ENCODE assay signal across 13 mouse cellular contexts in the genomic region with DNA sequence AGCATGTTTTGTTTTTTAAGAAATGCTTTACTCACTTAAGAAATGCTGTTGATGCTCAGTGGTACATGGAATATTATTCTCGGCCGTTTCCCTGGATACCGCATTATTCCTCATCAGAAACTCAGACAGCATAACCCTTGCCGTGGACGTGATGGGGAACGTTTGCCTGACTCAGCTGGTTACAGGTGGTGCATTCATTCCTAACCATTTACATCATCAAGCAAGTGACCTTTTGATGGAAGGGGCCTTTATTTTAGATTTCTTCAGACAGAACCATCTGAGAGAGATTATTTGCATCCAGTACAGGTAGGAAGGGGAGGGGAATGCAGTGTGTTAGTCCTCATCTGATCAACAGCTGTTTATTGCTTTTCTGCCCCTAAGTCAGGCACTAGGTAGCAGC. TPM values are rescaled to one million over a fixed set of nuclear protein-coding genes. Genes with fewer than 3 reads are reported as not detected.
DNase-seq lines count a peak whose midpoint lies in the region; ATAC-seq lines count a peak whose summit lies in the region.
"Had no signal": no experiment of that assay in that cellular context is flagged by ENCODE, and none has a peak within 500 bp of the region (broad histone marks: within the 10 kb centered on the region; RNA-seq: fewer than 3 reads in every experiment).

No protein-coding gene starts in this region.

- peak overlapping the region; percentile 90; the same call in 1 of the 2 replicates for H3K4me3 ChIP-seq in heart, embryonic 13.5 days
- H3K4me3 ChIP-seq in liver, embryonic 11.5 days (ENCODE audit: low read depth, low read length): 0 out of 2 replicates have a peak overlapping the region, but pooled peaks have one; percentile 7
- H3K4me3 ChIP-seq in embryonic facial prominence, embryonic 11.5 days (ENCODE audit: low read depth, low read length): no peak overlapping the region
- no peak overlapping the region for H3K4me3 ChIP-seq in liver, embryonic 15.5 days (replicated peaks)
- H3K4me3 ChIP-seq: neural tube, embryonic 12.5 days had no signal

- H3K4me1 ChIP-seq in heart, embryonic 13.5 days: peaks cover 68% of the 10 kb centered on the region
- peaks cover 65% of the 10 kb centered on the region for H3K4me1 ChIP-seq in liver, embryonic 11.5 days (replicated peaks; ENCODE audit: control insufficient read depth, insufficient read depth, low read length)
- H3K4me1 ChIP-seq in embryonic facial prominence, embryonic 11.5 days (ENCODE audit: control insufficient read depth, insufficient read depth, low read length): no peaks in the 10 kb centered on the region
- peaks cover 85% of the 10 kb centered on the region for H3K4me1 ChIP-seq in liver, embryonic 15.5 days (replicated peaks)

- peak overlapping the region; percentile 99 for H3K4me2 ChIP-seq in heart, embryonic 13.5 days
- H3K4me2 ChIP-seq in liver, embryonic 11.5 days: peak overlapping the region; percentile 98
- peak overlapping the region; percentile 7; the same call in 1 of the 2 replicates for H3K4me2 ChIP-seq in embryonic facial prominence, embryonic 11.5 days (ENCODE audit: low read depth, low read length)
- peak overlapping the region; percentile 100; the same call in 1 of the 2 replicates for H3K4me2 ChIP-seq in liver, embryonic 15.5 days

- H3K9ac ChIP-seq in heart, embryonic 13.5 days: no peak overlapping the region
- H3K9ac ChIP-seq in liver, embryonic 11.5 days (ENCODE audit: low read depth, low read length): no peak overlapping the region
- H3K9ac ChIP-seq in embryonic facial prominence, embryonic 11.5 days (replicated peaks; ENCODE audit: low read length): no peak overlapping the region
- no peak overlapping the region for H3K9ac ChIP-seq in liver, embryonic 15.5 days
- H3K9ac ChIP-seq: neural tube, embryonic 12.5 days had no signal

- no peaks in the 10 kb centered on the region for H3K27me3 ChIP-seq in heart, embryonic 13.5 days (replicated peaks)
- H3K27me3 ChIP-seq in liver, embryonic 11.5 days (replicated peaks; ENCODE audit: control insufficient read depth, insufficient read depth, low read length): no peaks in the 10 kb centered on the region
- no peaks in the 10 kb centered on the region for H3K27me3 ChIP-seq in embryonic facial prominence, embryonic 11.5 days (ENCODE audit: control insufficient read depth, insufficient read depth, low read length)
- H3K27me3 ChIP-seq in liver, embryonic 15.5 days: no peaks in the 10 kb centered on the region

- H3K9me3 ChIP-seq in heart, embryonic 13.5 days: no peaks in the 10 kb centered on the region
- H3K9me3 ChIP-seq in liver, embryonic 11.5 days (ENCODE audit: control insufficient read depth, low read length): no peaks in the 10 kb centered on the region
- no peaks in the 10 kb centered on the region for H3K9me3 ChIP-seq in embryonic facial prominence, embryonic 11.5 days (replicated peaks; ENCODE audit: control insufficient read depth, low read length)
- H3K9me3 ChIP-seq in liver, embryonic 15.5 days (replicated peaks): no peaks in the 10 kb centered on the region
- H3K9me3 ChIP-seq: neural tube, embryonic 12.5 days had no signal

- ATAC-seq in heart, embryonic 13.5 days (ENCODE audit: extremely low read depth, insufficient number of reproducible peaks, low FRiP score, low TSS enrichment): no peak
- no peak for ATAC-seq in liver, embryonic 11.5 days (replicated peaks; ENCODE audit: low FRiP score)
- ATAC-seq in embryonic facial prominence, embryonic 11.5 days (replicated peaks; ENCODE audit: insufficient number of reproducible peaks, low FRiP score, low TSS enrichment, low read depth): no peak
- no peak for ATAC-seq in liver, embryonic 15.5 days (ENCODE audit: insufficient read depth)
- ATAC-seq: CD4-positive, CD25-positive, alpha-beta regulatory T cell, adult 4 months had no signal

- DNase-seq in heart, adult 18-20 months: no peak
- DNase-seq in liver, embryonic 11.5 days (ENCODE audit: low spot score): no peak
- no peak for DNase-seq in liver
- DNase-seq in embryonic facial prominence, embryonic 11.5 days (ENCODE audit: low spot score): no peak
- DNase-seq in cerebellum, adult 18-20 months: no peak
- no peak for DNase-seq in spleen, postnatal 10 days (ENCODE audit: low spot score in 2 of 2)
- DNase-seq: cerebellum, postnatal 14 days; kidney, postnatal 36 days; right cerebral cortex, adult 18-20 months had no signal

- H3K27ac ChIP-seq in heart, embryonic 13.5 days (replicated peaks): 0 out of 2 replicates have a peak overlapping the region, but pooled peaks have one; percentile 12
- no peak overlapping the region for H3K27ac ChIP-seq in liver, embryonic 11.5 days (ENCODE audit: low read depth, low read length)
- H3K27ac ChIP-seq in embryonic facial prominence, embryonic 11.5 days (replicated peaks; ENCODE audit: low read depth, low read length): no peak overlapping the region
- H3K27ac ChIP-seq in liver, embryonic 15.5 days (replicated peaks): no peak overlapping the region
- H3K27ac ChIP-seq: neural tube, embryonic 12.5 days had no signal

- WGBS in heart, embryonic 13.5 days: 35% methylated on average over 6 of the region's 6 CpGs
- 55% methylated on average over 6 of the region's 6 CpGs for WGBS in liver, embryonic 11.5 days
- 21% methylated on average over 6 of the region's 6 CpGs for WGBS in embryonic facial prominence, embryonic 11.5 days
- 55% methylated on average over 6 of the region's 6 CpGs for WGBS in liver, embryonic 15.5 days (ENCODE audit: insufficient replicate concordance)

- no peaks in the 10 kb centered on the region for H3K36me3 ChIP-seq in heart, embryonic 13.5 days
- no peaks in the 10 kb centered on the region for H3K36me3 ChIP-seq in liver, embryonic 11.5 days (ENCODE audit: control insufficient read depth, insufficient read depth, low read length)
- no peaks in the 10 kb centered on the region for H3K36me3 ChIP-seq in embryonic facial prominence, embryonic 11.5 days (replicated peaks; ENCODE audit: control insufficient read depth, insufficient read depth, low read depth, low read length)
- H3K36me3 ChIP-seq in liver, embryonic 15.5 days (replicated peaks): no peaks in the 10 kb centered on the region
- H3K36me3 ChIP-seq: neural tube, embryonic 12.5 days had no signal

RNA-seq across cellular contexts. Expression of a gene that starts 50.7 kb away (rescaled TPM):
- 9.4 and 11.0 TPM in 2 replicates for polyA plus RNA-seq in heart, embryonic 13.5 days (2015; fragmentation: Nextera tagmentation; extraction: Ambion mirVana)
- 10 to 100 TPM; 34.0 to 34.4 TPM for total RNA-seq in heart, adult 18-20 months (2021)
- 20.6 and 23.6 TPM in 2 replicates for polyA plus RNA-seq in liver, embryonic 11.5 days (2014; fragmentation: Nextera tagmentation; extraction: Ambion mirVana)
- polyA plus RNA-seq in embryonic facial prominence, embryonic 11.5 days (2014; fragmentation: Nextera tagmentation; extraction: Ambion mirVana): 6.1 and 7.0 TPM in 2 replicates
- 5.0 and 5.4 TPM in 2 replicates for polyA plus RNA-seq in liver, embryonic 15.5 days (2015; fragmentation: Nextera tagmentation; extraction: Ambion mirVana)

Comparison
In these comparisons a context has a peak if more than half of its experiments do, and no peak if none do; other contexts are left out.
1. H3K4me3 ChIP-seq: peak in heart, embryonic 13.5 days (single experiment) and liver, embryonic 11.5 days (single experiment); none in embryonic facial prominence, embryonic 11.5 days (single experiment) and liver, embryonic 15.5 days (single experiment).
2. H3K4me2 ChIP-seq: peak in every context shown above with its lines; median percentile 100 in liver, embryonic 15.5 days; 99 in heart, embryonic 13.5 days; 98 in liver, embryonic 11.5 days; 7 in embryonic facial prominence, embryonic 11.5 days.